Mouse (Mus musculus): ENCODE data around the gene Tet3.

The Tet3 gene

GRCm38 (mm10) chr6:83440510-83441258 is 18.2 kb downstream of the Tet3 start:
- peak; percentile 50 for DNase-seq (ENCODE audit: low read depth, low spot score)

DNA sequence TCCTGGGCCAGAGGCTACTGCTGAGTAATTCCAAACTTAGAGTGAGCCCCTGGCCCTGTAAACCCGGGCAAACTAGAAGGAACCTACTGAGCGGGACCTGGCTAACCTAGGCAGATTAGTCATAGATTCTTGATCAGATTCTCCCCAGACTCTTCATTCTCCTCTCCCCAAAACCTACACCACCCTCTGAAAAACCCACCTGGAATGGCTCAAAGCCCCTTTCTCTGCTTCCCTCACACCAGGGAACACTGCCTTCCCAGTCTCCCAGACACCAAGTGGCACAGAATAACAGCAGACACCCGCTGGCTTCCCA is 18.7 kb downstream of the Tet3 start:
- DNase-seq (ENCODE audit: low read depth, low spot score): no peak

DNA sequence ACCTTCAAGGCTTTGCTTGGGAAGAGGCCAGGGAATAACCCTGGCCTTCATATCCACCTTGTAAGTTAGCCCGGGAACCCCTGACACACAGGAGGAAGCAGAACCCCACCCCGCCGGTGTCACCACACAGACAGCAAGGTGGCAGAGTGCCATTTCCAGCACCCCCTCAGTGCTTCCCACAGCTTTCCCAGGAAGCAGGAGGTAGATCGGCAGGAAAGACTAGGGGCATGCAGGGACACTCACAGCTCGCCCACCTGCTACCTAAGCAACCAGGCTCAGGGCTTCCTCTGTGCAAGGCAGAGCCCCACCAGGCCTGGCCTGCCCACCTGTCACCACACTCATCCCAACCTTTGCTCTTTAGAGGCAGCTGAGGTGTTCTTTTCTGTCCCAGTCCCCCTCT is 19.1 kb downstream of the Tet3 start:
- DNase-seq (ENCODE audit: low read depth, low spot score): no peak

DNA sequence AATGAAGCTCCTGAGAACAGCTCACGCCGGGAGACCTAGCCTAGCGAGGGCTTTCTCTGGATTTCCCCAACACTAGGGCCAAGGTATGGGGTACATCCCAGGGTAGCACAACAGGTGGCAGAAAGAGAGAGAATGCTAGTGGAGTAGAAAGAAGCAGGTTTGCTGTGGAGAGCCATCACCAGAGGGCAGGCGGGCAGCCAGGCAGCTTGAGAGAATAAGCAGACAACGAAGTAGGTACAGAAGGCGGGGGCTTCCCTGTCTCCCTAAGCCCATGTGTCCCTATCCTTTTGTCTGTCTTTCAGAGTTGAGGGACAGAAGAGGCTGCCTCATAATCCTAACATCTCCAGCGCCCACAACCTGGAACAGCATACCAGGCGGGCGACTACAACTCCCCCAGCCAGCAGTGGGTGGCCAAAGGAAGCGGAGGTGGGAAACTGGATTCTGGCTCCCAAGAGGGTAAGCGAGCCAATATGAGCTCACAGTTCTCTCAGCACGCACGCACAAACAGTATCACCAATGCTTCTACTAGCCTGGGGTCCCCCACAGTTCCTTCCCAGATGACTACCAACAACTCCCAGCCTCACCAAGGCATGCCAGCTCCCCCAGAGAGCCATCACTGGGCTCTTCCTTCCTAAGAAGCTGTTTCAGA is 19.6 kb downstream of the Tet3 start:
- no peak for DNase-seq (ENCODE audit: low read depth, low spot score)

DNA sequence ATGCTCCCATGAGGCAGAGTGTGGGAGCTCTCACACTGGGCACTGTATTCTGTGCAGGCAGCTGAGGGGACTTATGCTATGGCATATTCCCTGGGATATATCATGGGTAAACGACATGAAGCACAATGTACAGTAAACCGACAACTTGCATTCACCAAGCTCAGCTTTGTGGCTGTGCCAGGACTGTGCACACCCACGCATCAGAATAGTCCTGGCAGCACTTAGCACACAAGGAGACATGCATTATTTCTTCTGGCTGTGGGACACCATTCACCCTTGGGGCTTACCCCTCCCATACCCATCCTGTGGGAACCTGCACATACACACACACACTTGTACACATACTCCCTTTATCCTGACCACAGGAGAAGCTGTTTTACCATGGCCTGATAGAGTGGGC is 20.3 kb downstream of the Tet3 start:
- DNase-seq (ENCODE audit: low read depth, low spot score): no peak

DNA sequence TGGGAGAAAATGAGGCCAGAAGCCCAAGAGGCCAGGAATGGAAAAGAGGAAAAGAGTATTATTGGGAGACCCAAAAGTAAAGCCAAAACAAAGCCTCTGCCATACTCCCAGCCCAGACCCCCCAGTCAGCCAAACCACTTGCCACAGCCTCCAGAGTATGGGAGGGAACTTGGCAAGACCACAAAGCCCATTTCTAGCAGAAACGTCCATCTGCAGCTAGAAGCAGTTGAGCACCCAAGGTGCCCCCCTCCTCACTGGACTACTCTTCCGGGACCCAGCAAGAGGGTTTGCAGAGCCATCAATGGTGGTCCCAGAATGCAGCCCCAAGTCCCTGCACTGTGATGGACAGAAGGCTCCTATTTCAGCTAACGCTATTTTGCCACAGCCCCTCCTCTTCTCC is 21.1 kb downstream of the Tet3 start:
- DNase-seq (ENCODE audit: low read depth, low spot score): no peak

DNA sequence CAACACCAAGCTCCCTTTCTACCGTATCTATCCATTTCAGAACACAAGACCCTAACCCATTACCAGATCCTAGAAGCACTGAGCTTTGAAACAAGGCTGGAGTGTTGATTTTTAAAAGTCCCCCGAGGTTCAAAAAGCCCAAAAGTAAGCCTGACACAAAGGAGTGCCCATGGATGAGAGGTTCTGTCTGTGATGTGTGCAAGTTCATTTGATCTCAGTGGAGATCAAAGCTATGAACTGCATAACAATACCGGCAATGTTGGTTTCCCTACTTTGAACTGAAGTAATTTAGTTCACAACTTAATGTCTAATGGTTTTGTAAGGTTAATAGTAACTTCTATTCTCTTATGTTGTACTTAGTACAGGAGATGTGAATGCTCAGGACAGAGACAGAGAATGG is 21.7 kb downstream of the Tet3 start:
- no peak for DNase-seq (ENCODE audit: low read depth, low spot score)

- no peak for DNase-seq (ENCODE audit: low read depth, low spot score)
These were observed 22.3 kb downstream of the Tet3 start for GRCm38 (mm10) chr6:83436547-83436946.

- DNase-seq (ENCODE audit: low read depth, low spot score): no peak
These were observed 23.7 kb downstream of the Tet3 start for GRCm38 (mm10) chr6:83435174-83435573.

- DNase-seq (ENCODE audit: low read depth, low spot score): no peak
These were observed 25.3 kb downstream of the Tet3 start for GRCm38 (mm10) chr6:83433546-83433945.

- DNase-seq (ENCODE audit: low read depth, low spot score): no peak
These were observed 25.9 kb downstream of the Tet3 start for GRCm38 (mm10) chr6:83432966-83433365.

DNA sequence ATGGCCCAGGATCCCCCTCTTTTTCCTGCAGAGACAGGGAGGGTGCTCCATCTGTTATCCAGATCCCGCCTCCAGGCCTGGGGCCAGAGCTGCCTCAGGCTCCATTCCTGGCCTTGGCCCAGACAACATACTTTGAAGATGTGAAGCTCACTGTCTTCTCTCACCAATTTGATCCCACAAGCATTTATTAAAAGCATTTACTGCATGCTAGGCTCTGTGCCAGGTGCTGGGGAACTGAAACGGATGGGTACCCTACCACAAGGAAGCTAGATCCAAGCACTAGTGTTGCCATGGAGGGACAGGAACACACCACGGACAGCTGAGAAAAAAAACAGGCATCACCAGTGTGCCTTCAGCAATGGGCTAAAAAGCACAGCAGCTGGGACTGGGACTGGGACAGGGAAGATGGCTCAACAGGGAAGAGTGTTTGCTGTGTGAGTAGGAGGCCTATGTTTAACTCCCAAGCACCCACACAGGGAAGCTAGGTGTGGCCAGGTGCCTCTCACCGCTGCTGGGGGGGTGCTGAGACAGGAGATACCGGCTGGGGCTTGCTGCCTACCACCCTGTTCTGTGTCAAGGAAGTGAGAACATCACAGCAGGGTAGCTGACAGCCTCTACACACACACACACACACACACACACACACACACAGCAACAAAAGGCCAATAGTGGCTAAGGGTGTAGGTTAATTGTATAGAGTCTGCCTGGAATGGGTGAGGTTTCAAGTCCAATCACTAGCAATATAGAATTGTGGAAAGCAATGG is 30.7 kb downstream of the Tet3 start:
- no peak for DNase-seq (ENCODE audit: low read depth, low spot score)

DNA sequence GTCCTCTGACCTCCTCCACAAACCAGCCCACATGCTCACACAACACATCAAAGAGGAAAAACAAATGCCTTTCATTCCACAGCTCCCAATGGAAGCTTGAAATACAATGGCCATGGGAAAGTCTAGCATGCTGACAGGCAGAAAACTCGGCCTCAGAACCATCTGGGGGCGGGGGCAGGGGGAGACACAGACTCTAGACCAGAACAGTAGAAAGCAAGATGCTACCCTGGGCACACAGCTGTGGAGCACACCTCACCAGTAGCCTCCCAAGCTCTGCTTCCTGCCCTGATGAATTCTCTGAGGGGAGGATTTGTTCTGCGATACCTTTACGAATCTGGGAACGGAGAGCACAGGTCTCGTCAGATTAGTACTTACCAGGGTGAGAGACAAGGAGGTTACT is 31.4 kb downstream of the Tet3 start:
- no peak for DNase-seq (ENCODE audit: low read depth, low spot score)

- DNase-seq (ENCODE audit: low read depth, low spot score): no peak
These were observed 32.3 kb downstream of the Tet3 start for GRCm38 (mm10) chr6:83426576-83426975.

GRCm38 (mm10) chr6:83424053-83424404 is 34.9 kb downstream of the Tet3 start:
- no peak for DNase-seq (ENCODE audit: low read depth, low spot score)

- no peak for DNase-seq (ENCODE audit: low read depth, low spot score)
These were observed 35.4 kb downstream of the Tet3 start for GRCm38 (mm10) chr6:83423400-83424052.

GRCm38 (mm10) chr6:83421866-83422649 is 36.8 kb downstream of the Tet3 start:
- no peak for DNase-seq (ENCODE audit: low read depth, low spot score)

DNA sequence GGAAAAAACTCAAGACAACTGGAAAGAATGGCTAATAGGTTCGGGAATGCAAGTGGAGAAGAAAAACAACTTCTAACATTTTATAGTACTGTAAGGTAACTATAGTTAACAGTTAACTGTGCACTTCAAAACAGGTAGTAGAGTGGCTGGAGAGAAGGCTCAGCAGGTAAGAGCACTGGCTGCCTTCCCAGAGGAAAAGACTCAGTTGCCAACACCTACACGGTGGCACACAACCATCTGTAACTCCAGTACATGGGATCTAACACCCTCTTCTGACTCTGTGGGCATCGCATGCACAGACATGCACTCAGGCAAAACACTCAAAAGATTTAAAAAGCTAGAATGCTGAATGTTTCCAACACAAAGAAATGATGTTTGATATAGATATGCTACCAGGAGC is 39.4 kb downstream of the Tet3 start:
- DNase-seq (ENCODE audit: low read depth, low spot score): no peak

DNA sequence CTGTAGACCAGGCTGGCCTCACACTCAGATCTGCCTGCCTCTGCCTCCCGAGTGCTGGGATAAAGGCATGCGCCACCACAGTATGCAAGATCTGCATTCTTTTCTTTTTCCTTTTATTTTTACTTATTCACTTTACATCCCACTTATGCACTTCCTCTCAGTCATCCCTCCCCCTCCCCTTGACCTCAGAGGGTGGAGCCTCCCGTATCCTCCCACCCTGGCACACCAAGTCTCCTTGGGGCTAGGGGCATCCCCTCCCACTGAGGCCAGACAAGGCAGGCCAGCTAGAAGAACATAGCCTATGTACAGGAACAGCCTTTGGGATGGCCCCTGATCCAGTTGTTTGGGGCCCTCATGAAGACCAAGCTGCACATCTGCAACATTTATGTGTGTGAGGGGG is 41.4 kb downstream of the Tet3 start:
- DNase-seq (ENCODE audit: low read depth, low spot score): no peak

- DNase-seq (ENCODE audit: low read depth, low spot score): no peak
These were observed 41.8 kb downstream of the Tet3 start for GRCm38 (mm10) chr6:83417104-83417502.

- no peak for DNase-seq (ENCODE audit: low read depth, low spot score)
These were observed 42.4 kb downstream of the Tet3 start for GRCm38 (mm10) chr6:83416261-83417103.
